Mouse (Mus musculus): ENCODE data around the gene Brca2.

DNA sequence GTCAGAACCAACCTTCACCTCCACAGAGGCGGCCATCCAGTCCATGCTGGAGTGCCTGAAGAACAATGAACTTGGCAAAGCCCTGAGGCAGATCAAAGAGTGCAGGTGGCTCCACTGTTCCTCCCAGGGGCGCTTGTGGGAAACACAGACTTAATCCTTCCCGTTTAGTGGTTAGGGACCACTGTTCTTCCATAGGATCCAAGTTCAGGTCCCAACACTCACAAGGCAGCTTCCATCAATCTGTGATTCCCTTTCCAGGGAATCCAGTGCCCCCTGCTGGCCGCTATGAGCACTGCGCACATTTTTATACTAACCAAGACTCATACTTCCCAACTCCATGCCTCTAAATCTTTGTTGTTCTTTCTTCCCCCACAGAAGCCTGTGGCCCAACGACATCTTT is 26.6 kb upstream of the Brca2 start:
- TF ChIP-seq FOSL1 (IDR thresholded peaks at IDR 0.05; ENCODE audit: insufficient read depth, low read length, poor library complexity, severe bottlenecking) (no peak), MAX (IDR thresholded peaks at IDR 0.05) (no peak), MYOD1 (IDR thresholded peaks at IDR 0.05; ENCODE audit: control insufficient read depth, insufficient read length, low read depth) (no peak), CEBPB (IDR thresholded peaks at IDR 0.05; ENCODE audit: low read depth) (no peak)
